Mouse (Mus musculus) adrenal gland, postnatal 10 days (tissue): ENCODE results near the gene Mageh1. TPM values are rescaled to one million over a fixed set of nuclear protein-coding genes. Genes with fewer than 3 reads are reported as not detected.
"Not testable (repeated sequence)": the region's sequence is repeated elsewhere in the genome, so short reads cannot be mapped to it uniquely, and the experiment has no call there.

Experiments
- DNase-seq: peaks from one replicate; pipeline ENCODE4 v3.0.0; 2021; ENCODE audit warnings: mixed read lengths
- long read RNA-seq, 2 experiments: library from polyadenylated mRNA; stranded (forward); transcript quantifications; one replicate each; pipeline ENCODE4 v2.0.0; 2021
- total RNA-seq, 2 experiments: library from RNA; stranded (reverse); gene quantifications; 2 replicates each; pipeline ENCODE4 v1.2.3; 2021

The Mageh1 gene
- total RNA-seq = 10 to 100 TPM; 24.9 to 25.0 TPM
- long read RNA-seq, experiment 1, transcript Mageh1-201 (1 exons, 1,410 nt) = major isoform, 23 of 24 reads
- long read RNA-seq, experiment 1, partial matches to known transcripts = 0 of 24 reads
- long read RNA-seq, experiment 1, other reads (novel, unspliced or antisense) = 1 of 24 reads
- long read RNA-seq, experiment 2, transcript Mageh1-201 (1 exons, 1,410 nt) = major isoform, 8 of 9 reads
- long read RNA-seq, experiment 2, partial matches to known transcripts = 0 of 9 reads
- long read RNA-seq, experiment 2, other reads (novel, unspliced or antisense) = 1 of 9 reads

DNA sequence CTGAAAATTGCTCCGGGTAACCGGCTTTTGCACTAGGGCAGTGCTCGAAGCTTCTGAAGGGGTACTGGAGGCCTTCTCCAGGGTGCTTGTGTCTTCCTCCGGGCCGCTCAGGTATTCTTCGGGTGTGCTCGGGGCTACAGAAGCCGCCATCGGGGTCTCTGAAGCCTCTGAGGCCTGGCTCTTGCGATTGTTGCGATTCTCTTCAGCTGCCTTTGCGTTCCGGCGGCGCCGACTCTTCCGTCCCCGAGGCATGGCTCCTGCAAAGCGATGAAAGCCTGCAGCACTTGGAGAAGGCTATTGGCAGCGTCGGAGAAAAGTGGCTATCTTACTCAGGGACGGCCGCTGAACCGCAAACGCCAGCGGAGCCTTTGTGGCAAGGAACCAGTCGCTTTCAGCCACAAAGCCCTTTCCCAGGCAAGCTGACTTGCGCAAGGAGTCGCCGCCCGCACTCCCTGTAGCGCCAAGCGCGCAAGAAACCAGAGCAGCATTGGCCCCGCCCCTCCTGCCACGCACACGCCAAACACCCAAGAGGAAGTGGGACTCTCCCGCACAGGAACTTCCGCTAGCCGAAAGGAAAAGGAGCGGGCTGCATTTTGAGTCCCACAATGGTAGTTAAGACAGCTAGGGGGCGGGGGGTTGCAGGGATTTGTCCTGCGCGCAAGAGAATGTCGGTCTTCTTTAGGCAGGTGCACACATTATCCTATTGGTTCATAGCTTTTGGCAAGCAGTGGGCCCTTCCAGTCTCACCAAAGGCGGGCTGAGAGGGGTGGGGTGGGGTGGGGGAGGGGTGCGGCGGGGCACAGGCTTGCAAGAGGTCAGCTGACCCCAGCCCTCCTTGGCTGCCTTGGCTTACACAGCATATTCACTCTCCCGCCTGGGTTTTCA, at the start of gene Mageh1:
TSS of gene Mageh1 (minus strand) at position 489 of the 885 bp plus-strand sequence.
- peak; percentile 82 for DNase-seq

DNA sequence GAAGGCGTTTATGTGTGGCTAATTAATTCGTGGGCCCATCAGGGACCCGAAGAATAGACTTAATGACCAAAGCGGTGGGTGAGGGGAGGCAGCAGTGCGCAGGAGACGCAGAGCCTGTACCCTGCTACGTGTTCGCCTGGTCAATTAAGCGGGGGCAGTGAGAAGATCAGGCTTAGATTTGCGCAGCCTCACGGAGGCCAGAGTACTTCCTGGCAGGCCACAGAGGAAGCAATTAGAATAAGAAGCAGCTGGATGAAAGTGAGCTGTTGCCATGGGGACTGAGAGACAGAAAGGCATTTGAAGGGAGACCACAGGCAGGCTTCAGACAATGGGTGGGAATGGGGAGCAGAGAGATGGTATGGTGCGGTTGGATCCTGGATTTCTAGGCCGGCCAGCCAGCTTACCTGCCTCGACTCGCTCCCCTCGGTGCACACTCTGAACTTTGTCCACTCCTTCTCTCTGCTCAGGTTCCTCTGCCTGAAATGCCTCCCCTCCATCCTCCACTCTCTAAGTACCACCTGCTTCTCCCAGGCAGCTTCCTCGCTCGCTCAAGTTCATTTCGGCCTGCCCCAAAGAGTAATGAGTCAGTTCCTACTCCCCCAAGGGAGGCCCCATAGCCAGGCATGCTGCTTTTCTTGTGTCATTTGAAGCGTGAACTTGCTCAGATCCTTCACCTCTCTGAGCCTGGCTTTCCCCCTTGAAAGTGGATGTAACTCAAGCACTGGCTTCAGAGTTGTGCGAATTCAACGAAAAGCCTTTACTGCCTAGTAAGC, 783 bp upstream of the Mageh1 start:
- DNase-seq = not testable (repeated sequence)

DNA sequence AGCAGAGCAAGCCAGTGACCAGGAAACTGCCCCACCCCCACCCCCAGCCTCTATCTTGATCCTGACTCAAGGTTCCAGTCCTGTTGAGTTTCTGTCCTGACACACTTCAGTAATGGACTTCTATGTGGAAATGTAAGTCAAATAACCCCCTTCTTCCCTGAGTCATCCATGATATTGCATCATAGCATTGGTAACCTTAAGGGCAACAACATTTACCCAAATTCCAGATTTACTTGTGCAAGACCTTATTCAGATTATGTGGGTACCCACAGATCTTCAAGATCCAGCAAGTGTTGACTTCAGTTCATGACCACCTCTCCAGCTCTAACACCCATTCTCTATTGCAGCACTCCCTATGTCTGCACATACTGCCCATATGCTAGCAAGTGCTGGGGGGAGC, 5.8 kb downstream of the Mageh1 start:
- DNase-seq = not testable (repeated sequence)

DNA sequence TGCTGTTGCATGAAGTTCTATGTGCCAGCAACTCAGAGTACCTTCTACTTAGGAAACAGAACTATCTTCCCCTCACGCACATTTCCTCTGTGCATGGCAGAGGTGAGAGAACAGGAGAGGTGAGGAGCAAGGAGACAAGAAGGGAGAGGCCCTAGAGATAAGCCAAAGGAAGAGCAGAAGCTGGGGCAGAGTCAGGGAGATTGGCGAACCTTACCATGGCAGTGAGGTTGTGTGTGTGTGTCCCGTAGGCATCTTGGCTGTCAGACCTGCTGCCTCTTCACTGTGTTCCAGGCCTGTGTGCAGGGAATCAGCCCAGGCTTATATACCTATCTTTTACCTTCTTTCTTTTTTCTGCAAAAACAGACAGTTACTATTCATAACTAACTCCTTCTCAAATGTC, 11.7 kb downstream of the Mageh1 start:
- DNase-seq = not testable (repeated sequence)

- DNase-seq = not testable (repeated sequence)
These were observed 12.1 kb downstream of the Mageh1 start for GRCm38 (mm10) chrX:153025255-153025654.

GRCm38 (mm10) chrX:153007685-153008047, 29.7 kb downstream of the Mageh1 start:
- no peak for DNase-seq

GRCm38 (mm10) chrX:153007021-153007684, 30.2 kb downstream of the Mageh1 start:
- peak; percentile 69 for DNase-seq

- DNase-seq = peak; percentile 40
These were observed 31.0 kb downstream of the Mageh1 start, which contains the start of gene Usp51 for GRCm38 (mm10) chrX:153006387-153006841. Gene Usp51, plus strand, starts transcription at chrX:153006469.

- DNase-seq = not testable (repeated sequence)
These were observed 41.3 kb downstream of the Mageh1 start for GRCm38 (mm10) chrX:152996105-152996504.

- DNase-seq = not testable (repeated sequence)
These were observed 47.5 kb downstream of the Mageh1 start for GRCm38 (mm10) chrX:152989852-152990251.

Other genes starting within 250 kb of the Mageh1 start
- 1 to 10 TPM; 1.8 to 2.7 TPM for gene Usp51, start 31.1 kb downstream of the Mageh1 start, total RNA-seq
- not detected for gene Foxr2, start 81.2 kb upstream of the Mageh1 start, total RNA-seq
- gene Rragb, start 102.4 kb upstream of the Mageh1 start, total RNA-seq = 1 to 10 TPM; 9.6 TPM
- under 1 TPM; 0.36 to 0.91 TPM for gene Klf8, start 199.9 kb upstream of the Mageh1 start, total RNA-seq